Mouse (Mus musculus): ENCODE results near the gene Rrp8.
"Not testable (repeated sequence)": the region's sequence is repeated elsewhere in the genome, so short reads cannot be mapped to it uniquely, and the experiment has no call there.

Gene Rrp8

DNA sequence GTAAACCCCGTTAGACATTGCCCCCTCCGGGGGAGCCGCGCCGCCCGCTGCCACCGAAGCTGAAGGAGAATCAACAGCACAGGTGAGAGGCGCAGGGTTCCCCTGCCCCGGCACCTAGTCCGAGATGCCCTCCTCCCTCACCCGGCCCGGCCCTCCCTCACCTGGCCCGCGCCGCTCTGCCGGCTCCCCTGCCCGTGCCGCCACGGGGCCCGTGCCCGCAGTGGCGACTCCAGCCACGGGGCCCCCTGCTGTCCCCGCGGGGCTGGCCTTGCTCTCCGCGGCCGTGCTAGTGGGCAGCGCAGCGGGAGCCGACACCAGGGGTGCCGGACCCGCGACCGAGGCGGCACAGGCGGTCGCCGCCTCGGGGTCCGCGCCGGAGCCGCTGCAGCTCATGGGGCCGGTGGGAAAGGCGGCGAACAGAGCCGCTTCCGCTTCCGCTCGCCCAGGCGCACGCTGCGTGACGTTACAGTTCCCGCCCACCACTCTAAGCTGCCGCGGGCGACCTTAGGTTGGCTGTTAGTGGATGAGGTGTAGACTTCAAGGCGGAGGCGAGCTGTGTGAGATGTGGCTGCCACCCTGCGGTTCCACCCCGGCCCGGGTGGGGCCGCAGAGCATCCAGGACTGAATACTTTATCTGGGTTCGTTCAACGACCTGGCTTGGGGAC, 6.9 kb upstream of the Rrp8 start, which contains the start of gene Taf10:
Taf10 (minus strand) TSS at position 436 of the 665 bp plus-strand sequence.
- peak; percentile 87 to 89 for DNase-seq (ENCODE audit: low spot score in 2 of 2)

DNA sequence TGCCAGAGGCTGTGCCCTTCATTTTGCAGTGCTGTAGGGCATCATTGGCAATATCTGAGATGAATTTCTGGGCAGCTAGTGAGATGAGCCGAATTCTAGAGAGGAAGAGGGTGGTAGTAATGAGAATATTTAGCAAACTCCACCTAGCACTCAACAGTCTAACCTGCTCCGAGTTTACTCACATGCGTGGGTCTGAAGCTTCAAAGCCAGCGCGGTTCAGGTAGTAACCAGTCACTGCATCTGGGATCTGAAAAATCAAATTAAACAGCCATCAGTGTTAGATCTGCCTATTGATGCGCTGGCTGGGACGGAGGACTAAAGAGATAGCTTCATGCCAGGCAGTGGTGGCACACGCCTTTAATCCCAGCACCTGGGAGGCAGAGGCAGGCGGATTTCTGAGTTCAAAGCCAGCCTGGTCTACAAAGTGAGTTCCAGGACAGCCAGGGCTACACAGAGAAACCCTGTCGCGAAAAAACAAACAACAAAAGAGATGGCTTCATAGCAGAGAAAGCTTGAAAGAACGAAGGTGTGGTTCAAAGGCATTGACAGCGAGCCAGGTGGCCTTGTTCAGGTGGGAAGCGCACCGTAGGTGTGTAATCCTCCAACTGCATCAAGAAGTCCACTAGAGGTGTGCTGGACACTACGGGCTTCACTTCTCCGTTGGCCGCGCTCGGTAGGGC, 6.2 kb upstream of the Rrp8 start:
- DNase-seq (ENCODE audit: low spot score in 2 of 2) = not testable (repeated sequence)

DNA sequence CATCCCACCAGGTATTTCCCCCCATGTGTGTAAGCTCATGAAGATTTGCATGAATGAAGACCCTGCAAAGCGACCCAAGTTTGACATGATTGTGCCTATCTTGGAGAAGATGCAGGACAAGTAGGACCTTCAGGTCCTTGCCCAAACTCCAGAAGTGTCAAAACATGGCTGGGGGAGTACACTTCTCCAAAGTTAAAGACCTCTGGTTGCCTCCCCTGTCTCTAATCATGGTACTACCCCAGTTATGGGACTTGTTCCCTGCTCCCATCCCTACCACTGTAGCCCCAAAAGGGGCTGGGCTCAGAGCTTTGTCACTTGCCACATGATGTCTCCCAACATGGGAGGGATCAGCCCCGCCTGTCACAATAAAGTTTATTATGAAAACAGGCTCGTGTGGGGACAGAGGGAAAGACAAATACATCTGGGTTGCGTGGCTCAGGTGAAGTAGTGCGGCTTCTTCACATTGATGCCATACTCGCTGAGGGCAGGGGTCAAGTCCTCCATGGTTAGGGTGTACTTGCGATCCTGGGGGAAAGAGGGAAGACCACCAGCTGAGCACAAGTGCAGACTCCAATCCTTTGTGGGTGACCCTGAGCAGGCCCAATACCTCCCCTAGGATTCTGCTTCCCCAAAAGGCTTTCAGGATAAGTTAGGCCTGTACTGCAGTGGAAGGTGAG, 5.5 kb upstream of the Rrp8 start:
- DNase-seq (ENCODE audit: low spot score in 2 of 2) = not testable (repeated sequence)

DNA sequence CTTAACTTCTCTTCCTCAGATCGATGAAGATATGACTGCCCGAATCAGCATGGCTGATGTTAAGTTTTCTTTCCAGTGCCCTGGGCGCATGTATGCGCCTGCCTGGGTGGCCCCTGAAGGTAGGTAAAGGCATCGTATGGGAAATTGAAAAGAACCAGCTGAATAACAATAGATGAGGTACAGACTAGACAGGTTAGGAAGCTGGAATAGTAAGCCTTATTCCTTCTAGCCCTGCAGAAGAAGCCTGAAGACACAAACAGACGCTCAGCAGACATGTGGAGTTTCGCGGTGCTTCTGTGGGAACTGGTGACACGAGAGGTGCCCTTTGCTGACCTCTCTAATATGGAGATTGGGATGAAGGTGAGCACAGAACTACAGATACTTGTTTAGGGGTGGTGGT, 4.8 kb upstream of the Rrp8 start:
- DNase-seq (ENCODE audit: low spot score in 2 of 2) = no peak

DNA sequence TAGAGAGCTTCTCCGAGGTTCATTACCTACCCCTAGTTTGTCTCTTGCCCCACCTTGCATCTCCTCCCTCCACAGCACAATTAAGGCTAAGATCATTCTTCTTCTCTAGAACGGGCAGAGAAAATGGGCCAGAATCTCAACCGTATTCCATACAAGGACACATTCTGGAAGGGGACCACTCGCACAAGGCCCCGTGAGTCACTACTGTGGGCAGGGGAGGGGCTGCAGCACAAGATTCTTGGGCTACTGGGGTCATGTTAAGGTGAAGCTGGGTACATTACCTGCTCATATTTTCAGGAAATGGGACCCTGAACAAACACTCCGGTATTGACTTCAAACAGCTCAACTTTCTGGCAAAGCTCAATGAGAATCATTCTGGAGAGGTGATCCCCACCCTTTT, 3.7 kb upstream of the Rrp8 start:
- no peak for DNase-seq (ENCODE audit: low spot score in 2 of 2)

GRCm38 (mm10) chr7:105740089-105740795, 3.1 kb upstream of the Rrp8 start:
- no peak for DNase-seq (ENCODE audit: low spot score in 2 of 2)

GRCm38 (mm10) chr7:105738948-105739347, 1.8 kb upstream of the Rrp8 start:
- DNase-seq (ENCODE audit: low spot score in 2 of 2) = no peak

DNA sequence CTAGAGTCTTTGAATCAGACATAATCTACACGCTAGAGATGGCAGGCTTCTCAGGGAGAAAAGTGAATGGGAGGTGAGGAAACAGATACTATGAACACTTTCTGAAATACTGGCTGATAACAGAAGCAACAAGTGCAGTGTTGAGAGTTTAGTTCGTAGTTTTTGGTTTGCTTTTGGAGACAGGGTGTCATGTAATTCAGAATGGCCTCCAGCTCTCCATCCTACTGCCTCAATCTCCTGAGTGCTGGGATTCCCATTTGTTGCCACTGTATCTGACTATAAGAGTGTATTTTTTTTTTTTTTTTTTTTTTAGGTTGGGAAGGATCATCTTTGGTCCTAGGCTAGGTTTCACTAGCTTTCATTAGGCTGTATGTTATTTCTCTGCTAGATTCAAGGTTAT, 1.1 kb upstream of the Rrp8 start:
- no peak for DNase-seq (ENCODE audit: low spot score in 2 of 2)

GRCm38 (mm10) chr7:105737648-105738047, 463 bp upstream of the Rrp8 start:
- no peak for DNase-seq (ENCODE audit: low spot score in 2 of 2)

GRCm38 (mm10) chr7:105736264-105736901, 802 bp downstream of the Rrp8 start, which contains the start of gene Ilk:
TSS of gene Ilk (plus strand) at chr7:105736592.
- DNase-seq (ENCODE audit: low spot score in 2 of 2) = peak; percentile 75 to 78

- DNase-seq (ENCODE audit: low spot score in 2 of 2) = not testable (repeated sequence)
Measured at GRCm38 (mm10) chr7:105735464-105735863, 1.7 kb downstream of the Rrp8 start.

- DNase-seq (ENCODE audit: low spot score in 2 of 2) = no peak
Measured at GRCm38 (mm10) chr7:105734826-105735225, 2.4 kb downstream of the Rrp8 start.

- no peak for DNase-seq (ENCODE audit: low spot score in 2 of 2)
Measured at GRCm38 (mm10) chr7:105733836-105734235, 3.3 kb downstream of the Rrp8 start.

DNA sequence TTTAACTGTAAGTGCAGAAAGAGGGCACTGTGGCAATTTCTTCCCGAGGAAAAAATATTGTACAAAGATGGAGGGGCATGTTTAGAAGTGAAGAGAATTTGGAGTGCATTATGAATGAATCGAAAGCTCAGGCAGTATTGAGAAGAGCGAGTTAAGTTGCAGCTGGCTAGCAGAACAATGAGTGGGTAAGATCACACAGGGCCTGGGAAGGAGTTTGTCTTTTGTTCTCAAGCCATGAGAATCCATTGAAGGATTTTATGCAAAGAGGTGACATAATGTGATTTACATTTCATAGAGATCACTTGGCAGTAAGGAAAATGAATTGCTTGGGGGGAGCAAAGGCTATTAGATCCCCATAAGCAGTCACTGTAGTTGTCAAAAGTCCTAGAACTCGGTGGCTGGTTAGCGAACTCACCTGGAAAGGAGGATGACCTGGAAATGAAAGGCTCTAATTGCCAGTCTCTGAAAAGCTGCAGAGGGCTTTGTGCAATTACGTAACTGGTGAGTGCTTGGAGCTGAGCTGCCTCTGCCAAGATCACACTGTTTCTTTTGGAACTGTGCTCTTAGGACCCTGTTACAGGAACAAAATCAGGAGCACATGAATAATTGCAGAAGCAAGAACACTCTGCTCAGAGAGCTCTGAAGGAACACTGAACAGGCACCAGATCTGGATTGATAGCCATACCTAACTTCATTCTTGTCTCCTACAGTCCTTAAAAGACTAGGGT, 8.3 kb downstream of the Rrp8 start:
- DNase-seq (ENCODE audit: low spot score in 2 of 2) = no peak

DNA sequence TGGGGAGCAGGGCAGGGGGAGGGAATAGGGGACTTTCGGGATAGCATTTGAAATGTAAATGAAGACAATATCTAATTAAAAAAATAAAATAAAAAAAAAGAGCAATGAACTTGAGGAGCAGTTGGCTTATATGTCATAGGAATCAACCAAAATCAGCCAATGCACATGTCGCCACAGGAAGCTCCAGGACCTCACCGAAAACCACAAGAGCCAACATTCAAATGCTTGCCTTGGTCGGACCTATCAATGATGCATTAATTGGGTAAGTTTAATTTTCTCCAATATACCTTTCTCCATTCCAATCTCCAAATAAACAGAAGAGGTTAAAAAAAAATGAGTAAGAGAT, 10.2 kb downstream of the Rrp8 start:
- no peak for DNase-seq (ENCODE audit: low spot score in 2 of 2)

DNA sequence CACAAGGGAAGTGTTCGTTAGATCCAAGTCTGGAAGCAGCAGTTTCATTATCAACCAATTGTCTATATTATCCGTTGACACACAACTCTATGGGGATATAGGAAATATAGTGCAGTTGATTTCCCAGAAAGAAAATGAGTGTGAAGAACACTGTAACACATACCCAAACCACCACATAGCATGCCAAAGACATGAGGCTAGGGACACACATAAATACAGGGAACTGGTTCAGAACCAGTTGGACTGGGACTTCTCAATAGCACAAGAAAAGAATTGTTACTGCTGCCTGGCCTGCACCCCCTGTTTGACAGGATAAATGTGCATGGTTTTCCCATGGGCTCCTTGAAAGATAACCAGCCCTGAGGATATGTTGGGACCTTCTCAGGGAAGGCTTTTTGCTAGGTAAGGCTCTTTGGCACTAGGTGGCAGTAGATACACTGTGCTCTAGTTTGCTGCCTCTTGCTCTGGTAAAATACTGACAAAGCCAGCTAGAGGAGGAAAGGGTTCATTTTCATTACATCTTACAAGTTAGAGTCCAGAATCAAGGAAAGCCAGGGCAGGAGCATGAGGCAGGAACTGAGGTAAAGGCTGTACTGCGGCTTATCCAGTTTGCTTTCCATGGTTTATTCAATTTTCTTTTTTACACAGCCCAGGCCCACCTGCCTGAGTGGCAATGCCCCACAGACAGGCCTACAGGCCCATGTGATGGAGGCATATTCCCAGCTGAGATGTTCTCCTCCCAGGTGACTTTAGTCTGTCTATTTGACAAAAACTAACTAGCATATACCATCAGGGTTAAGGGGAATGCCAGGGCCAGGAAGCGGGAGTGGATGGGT, 10.8 kb downstream of the Rrp8 start:
- DNase-seq (ENCODE audit: low spot score in 2 of 2) = peak in 1 of 2 experiments; percentile 50

GRCm38 (mm10) chr7:105721916-105722315, 15.3 kb downstream of the Rrp8 start:
- no peak for DNase-seq (ENCODE audit: low spot score in 2 of 2)

DNA sequence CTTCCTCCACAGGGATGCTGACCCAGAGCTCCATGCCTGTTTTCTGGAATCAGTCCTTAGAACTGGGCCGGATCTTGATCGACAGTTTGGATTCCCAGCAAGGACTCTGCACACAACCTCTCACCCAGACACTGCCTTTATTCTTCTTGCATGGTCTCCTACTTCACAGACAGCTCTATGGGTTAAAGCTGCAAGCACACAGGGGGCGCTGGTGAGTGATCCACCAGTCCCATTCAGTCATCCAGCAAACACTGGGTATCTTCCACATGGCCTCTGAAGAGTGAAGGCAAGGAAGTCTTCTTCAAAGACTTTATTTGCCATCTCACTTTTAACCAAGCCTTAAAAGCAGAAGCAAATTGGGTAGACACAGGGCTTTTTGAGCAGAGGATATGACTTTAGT, 21.8 kb downstream of the Rrp8 start:
- peak in 1 of 2 experiments; percentile 14 for DNase-seq (ENCODE audit: low spot score in 2 of 2)

DNA sequence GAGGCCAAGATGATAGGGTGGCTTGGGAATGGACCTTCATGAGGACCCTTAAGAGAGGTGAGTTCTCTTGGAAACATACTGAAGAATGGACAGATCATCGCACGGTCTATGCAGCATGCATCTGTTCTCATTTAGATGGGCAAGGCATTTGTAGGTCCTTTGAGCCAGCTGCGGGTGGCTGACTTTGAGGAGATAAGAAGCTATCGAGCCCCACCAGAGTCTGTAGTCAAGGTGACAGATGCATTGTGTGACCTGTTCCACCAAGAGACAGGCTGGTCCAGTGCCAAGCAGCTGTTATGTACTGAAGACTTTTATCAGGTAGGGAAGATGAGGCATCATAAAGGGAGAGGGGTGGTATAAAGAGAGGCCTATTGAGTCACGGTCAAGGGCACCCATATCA, 28.5 kb downstream of the Rrp8 start:
- DNase-seq (ENCODE audit: low spot score in 2 of 2) = no peak

DNA sequence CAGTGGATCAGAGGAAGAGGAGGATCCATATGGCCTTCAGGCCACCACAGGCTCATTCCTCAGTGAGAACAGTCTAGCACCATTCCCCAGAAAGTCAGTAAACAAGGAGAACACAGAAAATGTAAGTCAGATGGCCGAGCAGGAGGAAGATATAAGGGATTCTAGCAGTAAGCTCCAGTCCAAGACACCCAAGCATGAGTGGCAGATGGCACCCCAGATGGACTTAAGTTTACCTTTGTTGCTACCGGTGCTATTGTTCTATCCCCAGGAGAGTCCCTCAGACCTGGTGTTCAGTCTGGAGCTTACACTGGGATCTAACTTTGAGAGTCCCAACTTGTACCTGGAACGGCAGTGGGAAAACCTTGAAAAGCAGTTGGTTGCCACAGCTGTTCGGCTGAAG, 33.4 kb downstream of the Rrp8 start:
- no peak for DNase-seq (ENCODE audit: low spot score in 2 of 2)
